Mouse (Mus musculus) stomach, embryonic 16.5 days (tissue): ENCODE measurements at regions not wholly inside any gene's neighbourhood (a gene's known extent, or its start where the extent isn't known, plus 50 kb on each side); places are given as distances from the start of the nearest gene placed in this dataset.
A peak's percentile ranks its signal among the peaks of the same experiment; 100 is the strongest.

ENCODE experiments used
- ATAC-seq: fragments of 200-750 bp; cut with Nextera tagmentation; 2 replicates; pipeline ENCODE4 v1.8.0; 2017; ENCODE audit warnings: moderate number of reproducible peaks, moderate TSS enrichment; ENCODE audit not compliant: insufficient read depth, low FRiP score
- H3K27ac ChIP-seq: fragments of 300-500 bp; sonication (generic); 2 replicates; pipeline ENCODE4 v1.5.1; 2014; ENCODE audit warnings: low read length
- H3K27me3 ChIP-seq: fragments of 300-500 bp; sonication (generic); 2 replicates; pipeline ENCODE4 v1.6.1; 2014; ENCODE audit warnings: low read length, control low read depth, mixed read lengths; ENCODE audit not compliant: control insufficient read depth, insufficient read depth
- H3K36me3 ChIP-seq: fragments of 300-500 bp; sonication (generic); 2 replicates; pipeline ENCODE4 v1.6.1; 2014; ENCODE audit warnings: low read length; ENCODE audit not compliant: control insufficient read depth, insufficient read depth
- H3K4me1 ChIP-seq: fragments of 300-500 bp; sonication (generic); 2 replicates; pipeline ENCODE4 v1.6.1; 2014; ENCODE audit warnings: low read length, control low read depth, mixed read lengths; ENCODE audit not compliant: control insufficient read depth, insufficient read depth
- H3K4me2 ChIP-seq: fragments of 300-500 bp; sonication (generic); 2 replicates; pipeline ENCODE4 v1.6.1; 2014; ENCODE audit warnings: low read depth, low read length, mixed read lengths
- H3K4me3 ChIP-seq: fragments of 300-500 bp; sonication (generic); replicated peaks from 2 replicates; pipeline ENCODE4 v1.5.1; 2014; ENCODE audit warnings: mild to moderate bottlenecking, low read length
- H3K9ac ChIP-seq: fragments of 300-500 bp; sonication (generic); 2 replicates; pipeline ENCODE4 v1.6.1; 2014; ENCODE audit warnings: low read length
- H3K9me3 ChIP-seq: fragments of 300-500 bp; sonication (generic); replicated peaks from 2 replicates; pipeline ENCODE4 v1.6.1; 2016; ENCODE audit warnings: low read length, control low read depth; ENCODE audit not compliant: control insufficient read depth
- WGBS: fragments of 180-500 bp; shearing (Covaris S2); extraction: QIAGEN DNeasy Blood & Tissue Kit; methylation state at CpG from one replicate; pipeline ENCODE4 v1.1.7; 2014; 5-methylcytosine and 5-hydroxymethylcytosine counted together

DNA sequence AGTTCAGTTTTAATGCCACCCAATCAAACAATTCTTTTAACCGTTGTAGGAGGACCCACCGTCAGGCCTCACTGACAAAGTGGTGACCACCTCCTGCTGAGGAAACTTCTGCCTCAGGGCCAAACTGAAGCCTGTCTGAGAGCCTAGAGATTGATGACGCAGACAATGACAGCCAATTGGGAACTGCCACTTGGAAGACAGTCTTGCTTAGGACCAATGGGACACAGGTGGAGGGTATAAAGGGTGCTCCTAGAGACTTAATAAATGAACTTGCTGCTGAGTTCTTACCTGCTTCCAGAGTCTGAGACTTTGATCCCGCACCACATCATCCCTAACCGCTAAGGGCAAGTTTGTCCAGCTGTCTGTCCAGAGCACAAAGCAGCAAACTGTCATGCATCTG lies 80.0 kb downstream of the Tbx4 start:
- H3K36me3 ChIP-seq: no peaks in the 10 kb centered on the region
- no peak overlapping the region for H3K4me2 ChIP-seq
- 79% methylated on average over 5 of the region's 5 CpGs for WGBS
- H3K4me1 ChIP-seq: no peaks in the 10 kb centered on the region
- ATAC-seq: no peak
- H3K4me3 ChIP-seq: no peak overlapping the region
- H3K27ac ChIP-seq: no peak overlapping the region
- H3K9me3 ChIP-seq: no peaks in the 10 kb centered on the region
- H3K9ac ChIP-seq: no peak overlapping the region
- H3K27me3 ChIP-seq: 0 out of 2 replicates have a peak, but pooled peaks cover 4% of the 10 kb centered on the region

DNA sequence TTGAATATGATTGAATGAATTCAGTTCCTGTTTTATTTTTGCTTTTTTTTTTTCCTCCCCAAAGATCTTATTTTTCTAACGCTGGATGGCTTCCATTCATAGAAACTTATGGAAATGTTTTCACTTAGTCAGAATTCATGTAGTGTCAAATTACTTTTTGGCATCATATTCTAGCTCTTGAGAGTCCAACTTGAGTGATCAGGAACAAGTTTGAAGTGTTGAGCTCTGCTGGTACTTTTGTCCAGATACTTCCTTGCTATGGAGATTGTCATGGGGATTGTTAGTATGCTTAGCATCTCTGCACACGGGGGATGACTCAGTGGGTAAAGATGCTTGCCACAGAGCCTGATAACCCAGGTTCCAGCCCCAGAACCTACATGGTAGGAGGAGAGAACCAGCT lies 84.1 kb downstream of the Tbx4 start:
- 68% methylated on average over 2 of the region's 2 CpGs for WGBS
- no peak overlapping the region for H3K4me3 ChIP-seq
- no peaks in the 10 kb centered on the region for H3K27me3 ChIP-seq
- no peaks in the 10 kb centered on the region for H3K9me3 ChIP-seq
- H3K36me3 ChIP-seq: no peaks in the 10 kb centered on the region
- no peaks in the 10 kb centered on the region for H3K4me1 ChIP-seq
- no peak for ATAC-seq
- no peak overlapping the region for H3K9ac ChIP-seq
- no peak overlapping the region for H3K27ac ChIP-seq
- H3K4me2 ChIP-seq: no peak overlapping the region

DNA sequence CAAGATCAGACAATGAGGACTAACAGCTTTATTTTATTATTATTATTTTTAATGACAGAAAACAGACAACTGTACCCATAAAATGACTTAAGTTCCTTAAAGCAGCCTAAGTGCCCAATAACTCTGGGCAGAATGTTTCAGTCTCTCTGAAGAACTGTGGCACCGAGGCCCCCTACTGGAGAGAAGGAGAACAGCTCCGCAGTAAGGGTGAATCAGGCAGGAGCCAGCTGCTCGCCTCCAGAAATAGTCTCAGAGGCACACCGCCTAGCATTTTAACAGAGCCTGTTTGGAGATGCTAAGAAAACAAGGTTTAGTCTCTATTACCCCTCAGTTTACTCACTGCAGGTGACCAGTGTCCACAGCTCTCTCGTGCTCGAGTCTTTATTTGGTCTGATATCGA lies 86.2 kb downstream of the Tbx4 start:
- no peaks in the 10 kb centered on the region for H3K4me1 ChIP-seq
- H3K27ac ChIP-seq: no peak overlapping the region
- H3K27me3 ChIP-seq: no peaks in the 10 kb centered on the region
- WGBS: 23% methylated on average over 7 of the region's 7 CpGs
- no peaks in the 10 kb centered on the region for H3K9me3 ChIP-seq
- H3K4me2 ChIP-seq: no peak overlapping the region
- no peaks in the 10 kb centered on the region for H3K36me3 ChIP-seq
- H3K4me3 ChIP-seq: no peak overlapping the region
- no peak overlapping the region for H3K9ac ChIP-seq
- ATAC-seq: no peak

DNA sequence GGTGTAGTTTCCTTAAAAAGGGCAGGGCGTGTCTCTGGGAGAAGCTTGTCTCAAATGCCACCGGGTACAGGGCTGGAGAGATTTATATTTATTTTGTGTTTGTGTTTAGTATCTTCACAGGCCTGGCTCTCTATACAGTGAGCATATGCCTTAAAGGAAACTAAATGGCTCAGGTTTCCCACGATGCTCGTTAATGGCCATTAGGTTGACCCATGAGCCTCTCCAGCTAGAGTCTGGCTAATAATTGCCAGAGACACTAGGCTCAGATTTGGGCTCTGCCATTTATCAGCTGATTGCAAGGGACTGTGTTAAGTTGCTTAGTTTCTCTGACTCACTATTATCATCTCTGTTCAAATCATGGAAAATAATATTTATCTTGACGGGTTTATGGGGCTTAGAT lies 87.5 kb downstream of the Tbx4 start:
- ATAC-seq: no peak
- H3K9ac ChIP-seq: no peak overlapping the region

DNA sequence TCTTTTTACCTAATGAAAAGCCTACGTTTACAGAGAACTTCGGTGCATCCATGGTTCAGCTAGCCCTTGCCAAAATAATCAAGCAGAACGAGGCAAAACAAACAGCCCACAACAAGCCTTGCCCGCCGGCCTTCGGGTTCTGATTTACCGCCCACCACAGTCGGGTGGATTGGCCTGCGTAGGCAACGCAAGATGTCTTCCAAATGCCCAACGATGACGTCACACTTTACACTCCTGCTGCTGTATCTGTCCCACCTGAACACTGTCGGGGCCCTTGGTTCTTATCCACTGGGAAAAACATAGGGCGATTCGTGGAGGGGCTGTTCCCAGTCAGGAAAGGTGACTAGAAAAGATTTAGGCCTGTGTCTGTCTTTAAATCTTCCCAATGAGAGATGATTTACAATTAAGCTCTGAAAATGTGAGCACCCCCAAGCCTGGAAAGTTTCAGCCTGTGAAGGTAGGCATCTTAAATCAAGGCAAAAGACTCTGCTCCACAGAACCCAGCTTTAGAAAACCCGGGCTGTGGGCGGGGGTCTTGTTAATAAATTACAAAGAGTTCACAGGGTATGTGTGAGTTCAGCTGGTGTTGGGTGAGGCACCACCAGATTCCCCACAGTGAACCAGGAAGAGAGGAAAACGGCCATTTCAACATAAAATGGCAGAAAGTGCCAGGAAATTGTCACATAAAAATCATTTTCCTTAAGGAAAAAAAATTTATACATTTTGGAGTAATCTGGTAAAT lies 90.6 kb downstream of the Tbx4 start:
- Histone ChIP-seq H3K4me3 (no peak overlapping the region), H3K27ac (no peak overlapping the region), H3K9me3 (no peaks in the 10 kb centered on the region), H3K36me3 (no peaks in the 10 kb centered on the region), H3K4me1 (no peaks in the 10 kb centered on the region), H3K27me3 (no peaks in the 10 kb centered on the region), H3K4me2 (no peak overlapping the region), H3K9ac (no peak overlapping the region)
- 76% methylated on average over 18 of the region's 18 CpGs for WGBS
- no peak for ATAC-seq

More for the DNA sequence above, 87.5 kb downstream of the Tbx4 start:
- H3K27me3 ChIP-seq: no peaks in the 10 kb centered on the region
- WGBS: 53% methylated on average over 5 of the region's 5 CpGs
- H3K36me3 ChIP-seq: no peaks in the 10 kb centered on the region
- no peaks in the 10 kb centered on the region for H3K9me3 ChIP-seq
- no peak overlapping the region for H3K4me3 ChIP-seq
- H3K4me2 ChIP-seq: no peak overlapping the region
- no peak overlapping the region for H3K27ac ChIP-seq
- H3K4me1 ChIP-seq: no peaks in the 10 kb centered on the region

DNA sequence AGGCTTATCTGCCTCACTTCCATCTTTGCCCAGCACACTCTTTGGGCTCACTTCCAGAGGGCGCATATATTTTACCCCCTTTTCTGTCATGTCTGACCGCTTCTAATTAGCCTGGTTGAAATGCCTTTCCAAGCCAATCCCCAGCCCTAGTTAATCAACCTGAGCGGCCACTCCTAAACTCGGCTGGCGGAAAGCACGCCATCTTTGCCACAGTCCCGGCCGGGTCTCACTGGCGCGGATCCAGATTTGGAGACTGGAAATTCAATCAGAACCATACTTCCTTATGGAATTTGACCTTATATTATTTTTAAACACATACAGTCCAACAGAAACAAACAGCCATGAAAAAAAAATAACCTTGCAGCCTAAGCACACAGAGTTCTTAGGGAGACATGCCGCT lies 94.2 kb downstream of the Tbx4 start:
- no peak for ATAC-seq
- no peak overlapping the region for H3K9ac ChIP-seq
- no peaks in the 10 kb centered on the region for H3K27me3 ChIP-seq
- no peaks in the 10 kb centered on the region for H3K9me3 ChIP-seq
- no peaks in the 10 kb centered on the region for H3K36me3 ChIP-seq
- H3K4me3 ChIP-seq: no peak overlapping the region
- H3K4me1 ChIP-seq: no peaks in the 10 kb centered on the region
- H3K27ac ChIP-seq: no peak overlapping the region
- no peak overlapping the region for H3K4me2 ChIP-seq
- WGBS: 77% methylated on average over 11 of the region's 11 CpGs

DNA sequence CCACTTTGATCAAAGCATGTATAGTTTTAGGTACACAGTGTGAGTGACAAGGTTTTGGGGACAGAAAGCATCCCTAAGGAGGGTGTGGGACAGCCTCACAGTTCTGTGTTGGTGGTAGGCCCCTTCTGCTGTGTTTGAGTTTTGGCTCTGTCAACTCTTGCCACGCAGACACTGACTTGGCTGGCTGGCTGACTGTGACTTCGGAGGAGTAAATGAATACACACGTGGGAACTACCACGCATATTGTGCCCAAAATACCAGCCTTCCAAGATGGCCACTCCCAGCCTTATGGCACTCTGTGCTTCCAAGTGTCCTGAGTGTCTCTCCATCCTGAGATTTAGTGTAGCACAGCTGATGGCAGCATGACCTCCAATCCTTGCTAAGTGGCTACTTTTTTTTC lies 95.3 kb downstream of the Tbx4 start:
- ATAC-seq: no peak
- Histone ChIP-seq H3K9me3 (no peaks in the 10 kb centered on the region), H3K9ac (no peak overlapping the region), H3K4me3 (no peak overlapping the region), H3K4me1 (no peaks in the 10 kb centered on the region), H3K36me3 (no peaks in the 10 kb centered on the region), H3K27ac (no peak overlapping the region), H3K4me2 (no peak overlapping the region), H3K27me3 (no peaks in the 10 kb centered on the region)
- 74% methylated on average over 4 of the region's 4 CpGs for WGBS

DNA sequence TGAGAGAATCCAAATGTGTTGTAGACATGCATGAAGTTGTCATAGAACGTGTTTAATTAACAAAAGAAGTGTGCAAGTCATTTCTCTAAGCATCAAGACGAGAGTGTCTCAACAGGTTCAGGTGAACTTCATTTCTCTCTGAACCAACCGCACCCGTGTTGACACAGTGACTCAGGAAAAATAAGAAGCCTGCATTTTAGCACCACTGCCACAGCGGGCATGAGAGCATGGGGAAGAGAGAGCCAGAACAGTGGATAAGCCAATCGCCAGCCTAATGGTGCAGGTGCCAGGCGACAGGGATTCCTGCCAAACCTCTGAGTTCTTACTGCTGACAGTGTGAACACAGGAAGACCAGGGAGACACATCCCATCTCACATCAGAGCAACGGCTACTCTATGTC lies 100.1 kb downstream of the Tbx4 start:
- Histone ChIP-seq H3K27ac (peak overlapping the region; percentile 38; the same call in 1 of the 2 replicates), H3K9me3 (no peaks in the 10 kb centered on the region), H3K9ac (no peak overlapping the region), H3K36me3 (no peaks in the 10 kb centered on the region), H3K27me3 (no peaks in the 10 kb centered on the region), H3K4me3 (no peak overlapping the region), H3K4me1 (peaks cover 8% of the 10 kb centered on the region), H3K4me2 (no peak overlapping the region)
- WGBS: 62% methylated on average over 8 of the region's 8 CpGs
- ATAC-seq: peak; percentile 60; the same call in 1 of the 2 replicates

DNA sequence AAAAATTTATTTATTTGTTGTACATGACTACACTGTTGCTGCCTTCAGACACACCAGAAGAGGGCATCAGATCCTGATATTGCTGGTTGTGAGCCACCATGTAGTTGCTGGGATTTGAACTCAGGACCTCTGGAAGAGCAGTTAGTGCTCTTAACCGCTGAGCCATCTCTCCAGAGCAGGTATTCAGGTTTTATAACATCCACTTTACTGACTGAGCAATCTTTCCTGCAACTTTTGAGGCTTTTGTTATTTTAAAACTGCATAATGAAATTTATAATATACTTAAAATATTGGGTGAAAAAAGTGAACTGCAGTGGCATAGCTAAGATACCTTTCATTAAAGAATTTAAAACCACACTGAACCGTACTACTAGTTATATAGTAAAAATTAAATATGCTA lies 101.0 kb downstream of the Tbx4 start:
- Histone ChIP-seq H3K27me3 (no peaks in the 10 kb centered on the region), H3K4me2 (no peak overlapping the region), H3K4me1 (peaks cover 8% of the 10 kb centered on the region), H3K4me3 (no peak overlapping the region), H3K9me3 (no peaks in the 10 kb centered on the region), H3K36me3 (no peaks in the 10 kb centered on the region), H3K27ac (no peak overlapping the region), H3K9ac (no peak overlapping the region)
- ATAC-seq: no peak
- WGBS: 95% methylated on average over 2 of the region's 2 CpGs
